Mouse (Mus musculus) embryonic facial prominence, embryonic 15.5 days (tissue): ENCODE measurements around the gene Ubl4a. TPM values are rescaled to one million over a fixed set of nuclear protein-coding genes. Genes with fewer than 3 reads are reported as not detected.

ENCODE experiments used
- ATAC-seq: fragments of 200-750 bp; cut with Nextera tagmentation; 2 replicates; pipeline ENCODE4 v1.8.0; 2017; ENCODE audit warnings: low read depth, moderate TSS enrichment; ENCODE audit not compliant: insufficient number of reproducible peaks, low FRiP score, low TSS enrichment
- H3K27ac ChIP-seq: fragments of 300-500 bp; sonication (generic); replicated peaks from 2 replicates; pipeline ENCODE4 v1.5.1; 2015; ENCODE audit warnings: mild to moderate bottlenecking, inconsistent platforms
- H3K27me3 ChIP-seq: fragments of 300-500 bp; sonication (generic); 2 replicates; pipeline ENCODE4 v1.6.1; 2015; ENCODE audit warnings: inconsistent platforms
- H3K36me3 ChIP-seq: fragments of 300-500 bp; sonication (generic); 2 replicates; pipeline ENCODE4 v1.6.1; 2015; ENCODE audit warnings: mild to moderate bottlenecking, inconsistent platforms
- H3K4me1 ChIP-seq: fragments of 300-500 bp; sonication (generic); 2 replicates; pipeline ENCODE4 v1.6.1; 2015; ENCODE audit warnings: inconsistent platforms
- H3K4me2 ChIP-seq: fragments of 300-500 bp; sonication (generic); replicated peaks from 2 replicates; pipeline ENCODE4 v1.6.1; 2015; ENCODE audit warnings: mild to moderate bottlenecking, inconsistent platforms
- H3K4me3 ChIP-seq: fragments of 300-500 bp; sonication (generic); replicated peaks from 2 replicates; pipeline ENCODE4 v1.5.1; 2015; ENCODE audit warnings: mild to moderate bottlenecking, inconsistent platforms
- H3K9ac ChIP-seq: fragments of 300-500 bp; sonication (generic); 2 replicates; pipeline ENCODE4 v1.6.1; 2015; ENCODE audit warnings: inconsistent platforms
- H3K9me3 ChIP-seq: fragments of 300-500 bp; sonication (generic); replicated peaks from 2 replicates; pipeline ENCODE4 v1.6.1; 2016; ENCODE audit warnings: inconsistent platforms
- WGBS: fragments of 180-500 bp; shearing (Covaris S2); methylation state at CpG from one replicate; pipeline ENCODE4 v1.1.7; 2015; 5-methylcytosine and 5-hydroxymethylcytosine counted together
- polyA plus RNA-seq: library from polyadenylated mRNA; unstranded; fragments of >200 nt; fragmentation: Nextera tagmentation; extraction: Ambion mirVana; gene quantifications from 2 replicates; pipeline ENCODE4 v1.2.1, GENCODE M21; 2015

The Ubl4a gene
- 76.4 and 78.5 TPM in 2 replicates for polyA plus RNA-seq

GRCm38 (mm10) chrX:74372888-74373549, at the start of gene Ubl4a, which contains the start of gene Slc10a3:
Gene Ubl4a (minus strand): TSS chrX:74373218.
Gene Slc10a3 (minus strand): TSS chrX:74373349.
- ATAC-seq: peak; percentile 88
- 0 out of 2 replicates have a peak within 1 kb of the TSS, but pooled peaks have one; percentile 23 for H3K9ac ChIP-seq
- H3K4me2 ChIP-seq: peak within 1 kb of the TSS; percentile 55
- no peaks in the 10 kb centered on the region for H3K27me3 ChIP-seq
- H3K36me3 ChIP-seq: no peaks in the 10 kb centered on the region
- H3K4me1 ChIP-seq: no peaks in the 10 kb centered on the region
- WGBS: 20% methylated on average over 32 of the region's 32 CpGs
- no peak within 1 kb of the TSS for H3K27ac ChIP-seq
- no peaks in the 10 kb centered on the region for H3K9me3 ChIP-seq
- peak within 1 kb of the TSS; percentile 53 for H3K4me3 ChIP-seq

GRCm38 (mm10) chrX:74413377-74413776, 40.4 kb upstream of the Ubl4a start:
- no peak overlapping the region for H3K4me2 ChIP-seq
- no peaks in the 10 kb centered on the region for H3K4me1 ChIP-seq
- no peak for ATAC-seq
- no peak overlapping the region for H3K4me3 ChIP-seq
- no peaks in the 10 kb centered on the region for H3K27me3 ChIP-seq
- no peak overlapping the region for H3K9ac ChIP-seq
- H3K9me3 ChIP-seq: no peaks in the 10 kb centered on the region
- H3K27ac ChIP-seq: no peak overlapping the region
- H3K36me3 ChIP-seq: 0 out of 2 replicates have a peak, but pooled peaks cover 3% of the 10 kb centered on the region

GRCm38 (mm10) chrX:74408340-74408739, 35.3 kb upstream of the Ubl4a start:
- H3K36me3 ChIP-seq: 0 out of 2 replicates have a peak, but pooled peaks cover 3% of the 10 kb centered on the region
- no peak overlapping the region for H3K27ac ChIP-seq
- H3K4me2 ChIP-seq: no peak overlapping the region
- H3K9me3 ChIP-seq: no peaks in the 10 kb centered on the region
- no peak overlapping the region for H3K4me3 ChIP-seq
- no peaks in the 10 kb centered on the region for H3K4me1 ChIP-seq
- H3K27me3 ChIP-seq: no peaks in the 10 kb centered on the region
- WGBS: 44% methylated on average over 2 of the region's 2 CpGs
- no peak overlapping the region for H3K9ac ChIP-seq
- ATAC-seq: no peak

GRCm38 (mm10) chrX:74400136-74400535, 27.1 kb upstream of the Ubl4a start:
- no peaks in the 10 kb centered on the region for H3K36me3 ChIP-seq
- H3K27me3 ChIP-seq: no peaks in the 10 kb centered on the region
- no peak for ATAC-seq
- 88% methylated on average over 3 of the region's 3 CpGs for WGBS
- H3K4me1 ChIP-seq: no peaks in the 10 kb centered on the region
- H3K4me2 ChIP-seq: no peak overlapping the region
- H3K9ac ChIP-seq: no peak overlapping the region
- H3K4me3 ChIP-seq: no peak overlapping the region
- no peak overlapping the region for H3K27ac ChIP-seq
- H3K9me3 ChIP-seq: no peaks in the 10 kb centered on the region

GRCm38 (mm10) chrX:74392535-74393443, 19.8 kb upstream of the Ubl4a start, which contains the start of the genes Fam3a and Ikbkg:
Gene Fam3a (minus strand): TSS chrX:74393272.
Gene Ikbkg (plus strand): TSS chrX:74393290.
- H3K27ac ChIP-seq: peak within 1 kb of the TSS; percentile 82
- no peaks in the 10 kb centered on the region for H3K9me3 ChIP-seq
- peak within 1 kb of the TSS; percentile 50 for H3K9ac ChIP-seq
- H3K4me2 ChIP-seq: peak within 1 kb of the TSS; percentile 51
- WGBS: 21% methylated on average over 30 of the region's 30 CpGs
- H3K36me3 ChIP-seq: no peaks in the 10 kb centered on the region
- H3K4me3 ChIP-seq: peak within 1 kb of the TSS; percentile 56
- ATAC-seq: peak; percentile 100
- 0 out of 2 replicates have a peak, but pooled peaks cover 4% of the 10 kb centered on the region for H3K4me1 ChIP-seq
- no peaks in the 10 kb centered on the region for H3K27me3 ChIP-seq

- no peak overlapping the region for H3K9ac ChIP-seq
- ATAC-seq: no peak
- no peak overlapping the region for H3K4me3 ChIP-seq
- no peak overlapping the region for H3K27ac ChIP-seq
- 0 out of 2 replicates have a peak, but pooled peaks cover 4% of the 10 kb centered on the region for H3K4me1 ChIP-seq
- H3K9me3 ChIP-seq: no peaks in the 10 kb centered on the region
- no peak overlapping the region for H3K4me2 ChIP-seq
- no peaks in the 10 kb centered on the region for H3K36me3 ChIP-seq
- no peaks in the 10 kb centered on the region for H3K27me3 ChIP-seq
Measured at GRCm38 (mm10) chrX:74388153-74388552, 15.1 kb upstream of the Ubl4a start.

GRCm38 (mm10) chrX:74384451-74384850, 11.4 kb upstream of the Ubl4a start:
- ATAC-seq: no peak
- H3K4me1 ChIP-seq: no peaks in the 10 kb centered on the region
- 52% methylated on average over 2 of the region's 2 CpGs for WGBS
- no peaks in the 10 kb centered on the region for H3K9me3 ChIP-seq
- H3K27me3 ChIP-seq: no peaks in the 10 kb centered on the region
- H3K4me3 ChIP-seq: no peak overlapping the region
- H3K27ac ChIP-seq: no peak overlapping the region
- no peak overlapping the region for H3K4me2 ChIP-seq
- no peak overlapping the region for H3K9ac ChIP-seq
- H3K36me3 ChIP-seq: no peaks in the 10 kb centered on the region

- Histone ChIP-seq H3K4me2 (peak overlapping the region; percentile 51), H3K27ac (peak overlapping the region; percentile 72), H3K4me3 (peak overlapping the region; percentile 57), H3K9me3 (no peaks in the 10 kb centered on the region), H3K4me1 (peaks cover 3% of the 10 kb centered on the region; the same call in 1 of the 2 replicates), H3K27me3 (no peaks in the 10 kb centered on the region), H3K9ac (peak overlapping the region; percentile 42), H3K36me3 (0 out of 2 replicates have a peak, but pooled peaks cover 8% of the 10 kb centered on the region)
- ATAC-seq: peak; percentile 86
- 20% methylated on average over 47 of the region's 49 CpGs for WGBS
Measured at GRCm38 (mm10) chrX:74368209-74368909, 4.7 kb downstream of the Ubl4a start.

- Histone ChIP-seq H3K9me3 (no peaks in the 10 kb centered on the region), H3K4me1 (peaks cover 3% of the 10 kb centered on the region; the same call in 1 of the 2 replicates)
Measured at GRCm38 (mm10) chrX:74367512-74367911, 5.5 kb downstream of the Ubl4a start.

GRCm38 (mm10) chrX:74359171-74359570, 13.8 kb downstream of the Ubl4a start:
- 38% methylated on average over 11 of the region's 11 CpGs for WGBS
- Histone ChIP-seq H3K27ac (no peak overlapping the region), H3K9ac (no peak overlapping the region), H3K36me3 (no peaks in the 10 kb centered on the region), H3K4me2 (no peak overlapping the region), H3K4me1 (no peaks in the 10 kb centered on the region), H3K9me3 (no peaks in the 10 kb centered on the region), H3K27me3 (no peaks in the 10 kb centered on the region), H3K4me3 (no peak overlapping the region)
- no peak for ATAC-seq

More at GRCm38 (mm10) chrX:74367512-74367911, 5.5 kb downstream of the Ubl4a start:
- H3K9ac ChIP-seq: peak overlapping the region; percentile 42; the same call in 1 of the 2 replicates
- H3K4me2 ChIP-seq: peak overlapping the region; percentile 51
- ATAC-seq: no peak
- H3K4me3 ChIP-seq: peak overlapping the region; percentile 57
- 0 out of 2 replicates have a peak, but pooled peaks cover 8% of the 10 kb centered on the region for H3K36me3 ChIP-seq
- WGBS: 59% methylated on average over 10 of the region's 10 CpGs
- no peak overlapping the region for H3K27ac ChIP-seq
- no peaks in the 10 kb centered on the region for H3K27me3 ChIP-seq
